Mouse (Mus musculus): ENCODE measurements around the gene Pip4k2c. TPM values are rescaled to one million over a fixed set of nuclear protein-coding genes. Genes with fewer than 3 reads are reported as not detected.

The Pip4k2c gene
- polyA plus RNA-seq, 1 experiment from 2014 or later = 39.1 TPM

DNA sequence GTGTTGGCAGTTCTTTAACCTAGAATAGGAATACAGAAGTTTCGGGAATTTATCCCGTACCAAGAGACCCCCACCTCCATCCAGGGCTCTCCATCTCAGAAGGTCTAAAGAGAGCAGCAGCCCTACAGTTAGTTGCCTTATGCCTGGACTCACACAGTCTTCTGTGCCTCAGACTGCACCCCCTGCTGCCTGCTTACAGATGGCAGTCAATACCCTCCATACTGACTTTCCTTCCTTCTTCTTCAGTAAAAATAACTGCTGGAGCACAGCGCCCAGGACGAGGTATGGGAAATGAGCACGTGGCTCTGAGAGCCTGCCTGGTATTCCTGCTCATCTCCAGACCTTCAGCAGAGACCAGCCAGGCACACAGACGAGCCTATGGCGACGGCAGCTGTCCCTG, 11.1 kb downstream of the Pip4k2c start:
- Histone ChIP-seq H3K27ac (ENCODE audit: low read length) (peak overlapping the region; percentile 24; the same call in 1 of the 2 replicates), H3K4me2 (ENCODE audit: low read depth, low read length) (no peak overlapping the region), H3K4me3 (ENCODE audit: low read depth, low read length) (no peak overlapping the region), H3K36me3 (ENCODE audit: control insufficient read depth, insufficient read depth) (peaks cover 49% of the 10 kb centered on the region), H3K4me1 (ENCODE audit: control insufficient read depth, low read depth, low read length) (peaks cover 38% of the 10 kb centered on the region), H3K9ac (ENCODE audit: low read depth, low read length) (no peak overlapping the region), H3K27me3 (ENCODE audit: control insufficient read depth, insufficient read depth, low read depth, low read length) (no peaks in the 10 kb centered on the region), H3K9me3 (replicated peaks; ENCODE audit: control insufficient read depth, low read length) (no peaks in the 10 kb centered on the region)
- no peak for ATAC-seq (ENCODE audit: low read depth)
- WGBS (ENCODE audit: insufficient replicate concordance) = 77% methylated on average over 8 of the region's 8 CpGs

DNA sequence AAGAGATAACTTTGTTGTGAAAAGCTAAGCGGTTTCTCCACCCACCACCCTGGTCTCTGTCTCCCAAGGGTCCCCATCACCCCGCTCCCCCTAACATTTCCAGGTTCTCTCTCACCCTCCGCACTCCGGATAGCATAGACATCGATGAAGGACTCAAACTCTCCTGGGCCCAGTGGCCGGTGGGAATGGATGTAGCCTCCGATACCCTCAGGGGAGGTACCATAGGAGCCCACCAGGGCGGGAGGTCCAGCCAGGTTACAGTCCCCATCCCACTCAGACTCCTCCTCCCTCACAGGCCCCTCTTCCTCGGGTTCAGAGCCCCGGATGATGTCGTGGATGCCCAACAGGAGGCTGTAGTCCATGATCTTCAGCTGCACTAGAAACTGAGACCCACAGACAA, 11.9 kb downstream of the Pip4k2c start:
- H3K27ac ChIP-seq (ENCODE audit: low read length) = no peak overlapping the region
- H3K36me3 ChIP-seq (ENCODE audit: control insufficient read depth, insufficient read depth) = peaks cover 49% of the 10 kb centered on the region
- no peaks in the 10 kb centered on the region for H3K9me3 ChIP-seq (replicated peaks; ENCODE audit: control insufficient read depth, low read length)
- no peak for ATAC-seq (ENCODE audit: low read depth)
- peaks cover 39% of the 10 kb centered on the region for H3K4me1 ChIP-seq (ENCODE audit: control insufficient read depth, low read depth, low read length)
- no peak overlapping the region for H3K4me2 ChIP-seq (ENCODE audit: low read depth, low read length)
- 80% methylated on average over 11 of the region's 11 CpGs for WGBS (ENCODE audit: insufficient replicate concordance)
- no peaks in the 10 kb centered on the region for H3K27me3 ChIP-seq (ENCODE audit: control insufficient read depth, insufficient read depth, low read depth, low read length)
- no peak overlapping the region for H3K9ac ChIP-seq (ENCODE audit: low read depth, low read length)
- H3K4me3 ChIP-seq (ENCODE audit: low read depth, low read length) = no peak overlapping the region

DNA sequence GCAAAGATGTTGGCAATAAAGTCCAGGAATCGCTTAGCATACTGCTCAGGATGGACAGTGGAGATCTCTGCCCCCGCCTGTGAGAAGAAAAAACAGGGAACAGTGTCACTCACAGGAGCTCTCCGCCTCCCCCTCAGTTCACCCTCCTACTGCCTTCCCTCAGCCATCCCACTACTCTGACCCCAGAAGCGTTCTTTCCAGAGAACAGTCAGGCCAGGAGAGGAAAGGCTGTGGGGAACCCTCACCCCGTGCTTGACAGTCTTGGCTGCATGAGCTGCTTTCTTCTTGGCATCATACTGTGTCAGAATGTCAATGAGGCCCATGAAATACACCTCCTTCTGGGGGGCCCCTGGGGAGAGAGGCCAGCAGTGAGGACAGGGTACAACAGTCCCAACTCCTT, 12.3 kb downstream of the Pip4k2c start:
- H3K4me1 ChIP-seq (ENCODE audit: control insufficient read depth, low read depth, low read length) = peaks cover 39% of the 10 kb centered on the region
- no peak overlapping the region for H3K27ac ChIP-seq (ENCODE audit: low read length)
- H3K36me3 ChIP-seq (ENCODE audit: control insufficient read depth, insufficient read depth) = peaks cover 49% of the 10 kb centered on the region
- no peak overlapping the region for H3K4me2 ChIP-seq (ENCODE audit: low read depth, low read length)
- ATAC-seq (ENCODE audit: low read depth) = no peak
- WGBS (ENCODE audit: insufficient replicate concordance) = 82% methylated on average over 5 of the region's 5 CpGs
- no peak overlapping the region for H3K9ac ChIP-seq (ENCODE audit: low read depth, low read length)
- no peaks in the 10 kb centered on the region for H3K9me3 ChIP-seq (replicated peaks; ENCODE audit: control insufficient read depth, low read length)
- no peaks in the 10 kb centered on the region for H3K27me3 ChIP-seq (ENCODE audit: control insufficient read depth, insufficient read depth, low read depth, low read length)
- no peak overlapping the region for H3K4me3 ChIP-seq (ENCODE audit: low read depth, low read length)

DNA sequence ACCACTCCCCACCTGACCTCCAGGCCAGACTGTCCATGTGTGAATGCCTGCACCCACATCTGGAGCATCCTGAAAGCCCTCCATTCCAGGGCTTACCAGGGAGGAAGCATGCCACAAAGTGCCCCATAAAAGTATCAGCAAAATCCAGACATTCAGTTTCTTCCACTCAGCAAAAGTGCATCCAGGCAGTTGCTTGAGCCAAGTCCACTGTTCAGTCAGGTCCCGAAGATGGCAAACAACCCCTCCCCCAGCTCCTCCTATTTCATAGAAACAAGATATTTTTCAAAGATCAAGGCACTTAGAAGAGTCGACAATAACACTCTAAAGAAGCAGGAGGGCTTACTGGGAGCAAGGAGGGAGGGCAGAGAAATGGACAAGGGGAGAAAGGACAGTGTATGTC, 12.9 kb downstream of the Pip4k2c start:
- WGBS (ENCODE audit: insufficient replicate concordance) = 45% methylated on average over 2 of the region's 2 CpGs
- Histone ChIP-seq H3K9me3 (replicated peaks; ENCODE audit: control insufficient read depth, low read length) (no peaks in the 10 kb centered on the region), H3K4me1 (ENCODE audit: control insufficient read depth, low read depth, low read length) (peaks cover 36% of the 10 kb centered on the region), H3K36me3 (ENCODE audit: control insufficient read depth, insufficient read depth) (peaks cover 45% of the 10 kb centered on the region), H3K4me3 (ENCODE audit: low read depth, low read length) (no peak overlapping the region), H3K27me3 (ENCODE audit: control insufficient read depth, insufficient read depth, low read depth, low read length) (no peaks in the 10 kb centered on the region), H3K27ac (ENCODE audit: low read length) (no peak overlapping the region), H3K9ac (ENCODE audit: low read depth, low read length) (no peak overlapping the region), H3K4me2 (ENCODE audit: low read depth, low read length) (no peak overlapping the region)
- ATAC-seq (ENCODE audit: low read depth) = no peak

DNA sequence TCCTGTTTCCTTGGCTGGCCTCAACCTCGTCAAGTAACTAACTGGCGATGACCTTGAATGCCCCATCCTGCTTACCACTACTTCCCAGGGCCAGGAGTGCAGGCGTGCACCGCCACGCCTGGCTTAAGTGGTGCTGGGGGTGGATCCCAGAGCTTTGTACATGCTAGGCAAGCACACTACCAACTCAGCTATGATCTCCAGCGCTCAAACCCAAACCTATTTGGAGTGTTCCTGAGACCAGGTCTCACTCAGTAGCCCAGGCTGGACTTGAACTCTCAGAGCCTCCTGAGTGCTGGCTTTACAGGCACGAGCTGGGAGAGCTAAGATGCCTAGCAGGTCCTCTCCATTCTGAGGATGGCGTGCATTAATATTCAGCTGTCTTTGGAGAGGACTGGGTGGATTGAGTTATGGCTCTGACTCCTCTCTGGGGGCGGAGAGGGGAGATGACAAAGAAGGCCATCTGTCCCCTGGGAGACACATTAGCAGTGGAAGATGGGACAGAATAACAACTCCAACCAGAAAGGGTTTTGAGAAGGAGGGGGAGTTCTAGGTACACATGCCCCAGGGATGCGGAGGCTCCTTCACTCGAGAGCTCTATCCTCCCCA, 13.8 kb downstream of the Pip4k2c start:
- no peaks in the 10 kb centered on the region for H3K9me3 ChIP-seq (replicated peaks; ENCODE audit: control insufficient read depth, low read length)
- H3K27me3 ChIP-seq (ENCODE audit: control insufficient read depth, insufficient read depth, low read depth, low read length) = no peaks in the 10 kb centered on the region
- H3K4me2 ChIP-seq (ENCODE audit: low read depth, low read length) = no peak overlapping the region
- WGBS (ENCODE audit: insufficient replicate concordance) = 81% methylated on average over 11 of the region's 11 CpGs
- no peak overlapping the region for H3K9ac ChIP-seq (ENCODE audit: low read depth, low read length)
- ATAC-seq (ENCODE audit: low read depth) = no peak
- peak overlapping the region; percentile 39; the same call in 1 of the 2 replicates for H3K27ac ChIP-seq (ENCODE audit: low read length)
- H3K4me1 ChIP-seq (ENCODE audit: control insufficient read depth, low read depth, low read length) = peaks cover 38% of the 10 kb centered on the region
- peaks cover 42% of the 10 kb centered on the region for H3K36me3 ChIP-seq (ENCODE audit: control insufficient read depth, insufficient read depth)
- H3K4me3 ChIP-seq (ENCODE audit: low read depth, low read length) = no peak overlapping the region

DNA sequence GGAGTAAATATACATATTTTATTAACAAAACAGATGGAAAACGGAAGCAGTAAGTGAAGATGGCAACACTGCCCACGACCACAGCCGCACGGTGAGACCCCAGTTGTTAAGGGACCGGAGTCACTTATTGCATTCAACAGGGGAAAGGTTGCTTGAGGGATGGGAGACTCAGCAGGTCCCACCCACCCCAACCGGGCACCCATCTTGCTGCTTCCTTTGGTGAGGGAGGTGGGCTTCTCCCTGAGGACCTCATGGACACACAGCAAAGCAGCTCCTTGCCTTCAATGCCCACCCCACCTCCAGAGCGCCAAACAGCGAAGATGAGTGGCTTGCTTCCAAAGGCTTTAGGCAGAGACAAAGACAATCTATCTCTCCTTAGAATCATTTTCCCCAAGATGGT, 14.3 kb downstream of the Pip4k2c start:
- Histone ChIP-seq H3K9ac (ENCODE audit: low read depth, low read length) (no peak overlapping the region), H3K27ac (ENCODE audit: low read length) (peak overlapping the region; percentile 39; the same call in 1 of the 2 replicates), H3K9me3 (replicated peaks; ENCODE audit: control insufficient read depth, low read length) (no peaks in the 10 kb centered on the region), H3K4me3 (ENCODE audit: low read depth, low read length) (no peak overlapping the region), H3K4me2 (ENCODE audit: low read depth, low read length) (no peak overlapping the region), H3K4me1 (ENCODE audit: control insufficient read depth, low read depth, low read length) (peaks cover 37% of the 10 kb centered on the region), H3K27me3 (ENCODE audit: control insufficient read depth, insufficient read depth, low read depth, low read length) (no peaks in the 10 kb centered on the region), H3K36me3 (ENCODE audit: control insufficient read depth, insufficient read depth) (peaks cover 38% of the 10 kb centered on the region)
- no peak for ATAC-seq (ENCODE audit: low read depth)
- 85% methylated on average over 8 of the region's 8 CpGs for WGBS (ENCODE audit: insufficient replicate concordance)

DNA sequence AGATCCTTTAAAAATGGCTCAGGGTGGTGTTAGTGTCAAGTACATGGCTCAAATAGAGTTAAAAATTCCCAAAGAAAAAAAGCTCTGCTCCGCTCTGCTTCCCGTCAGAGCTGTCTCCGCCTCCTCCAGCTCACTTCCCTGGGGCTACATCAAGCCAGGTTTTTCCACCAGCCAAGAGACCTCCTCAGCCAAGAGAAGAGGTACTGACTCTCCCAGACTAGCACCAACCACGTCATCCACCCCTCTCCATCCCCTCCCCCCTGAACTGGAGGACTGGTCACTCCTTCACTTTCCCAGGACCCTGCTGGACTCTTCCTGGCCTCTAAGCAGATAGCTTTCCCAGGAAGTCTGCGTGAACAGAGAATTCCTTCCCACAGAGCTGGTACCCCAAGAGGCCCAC, 15.0 kb downstream of the Pip4k2c start:
- 54% methylated on average over 5 of the region's 5 CpGs for WGBS (ENCODE audit: insufficient replicate concordance)
- no peak overlapping the region for H3K9ac ChIP-seq (ENCODE audit: low read depth, low read length)
- no peak for ATAC-seq (ENCODE audit: low read depth)
- H3K4me1 ChIP-seq (ENCODE audit: control insufficient read depth, low read depth, low read length) = peaks cover 40% of the 10 kb centered on the region
- H3K4me2 ChIP-seq (ENCODE audit: low read depth, low read length) = peak overlapping the region; percentile 90
- H3K36me3 ChIP-seq (ENCODE audit: control insufficient read depth, insufficient read depth) = peaks cover 36% of the 10 kb centered on the region
- H3K27me3 ChIP-seq (ENCODE audit: control insufficient read depth, insufficient read depth, low read depth, low read length) = no peaks in the 10 kb centered on the region
- H3K27ac ChIP-seq (ENCODE audit: low read length) = peak overlapping the region; percentile 85; the same call in 1 of the 2 replicates
- H3K9me3 ChIP-seq (replicated peaks; ENCODE audit: control insufficient read depth, low read length) = no peaks in the 10 kb centered on the region
- H3K4me3 ChIP-seq (ENCODE audit: low read depth, low read length) = no peak overlapping the region; the same call in 1 of the 2 replicates

DNA sequence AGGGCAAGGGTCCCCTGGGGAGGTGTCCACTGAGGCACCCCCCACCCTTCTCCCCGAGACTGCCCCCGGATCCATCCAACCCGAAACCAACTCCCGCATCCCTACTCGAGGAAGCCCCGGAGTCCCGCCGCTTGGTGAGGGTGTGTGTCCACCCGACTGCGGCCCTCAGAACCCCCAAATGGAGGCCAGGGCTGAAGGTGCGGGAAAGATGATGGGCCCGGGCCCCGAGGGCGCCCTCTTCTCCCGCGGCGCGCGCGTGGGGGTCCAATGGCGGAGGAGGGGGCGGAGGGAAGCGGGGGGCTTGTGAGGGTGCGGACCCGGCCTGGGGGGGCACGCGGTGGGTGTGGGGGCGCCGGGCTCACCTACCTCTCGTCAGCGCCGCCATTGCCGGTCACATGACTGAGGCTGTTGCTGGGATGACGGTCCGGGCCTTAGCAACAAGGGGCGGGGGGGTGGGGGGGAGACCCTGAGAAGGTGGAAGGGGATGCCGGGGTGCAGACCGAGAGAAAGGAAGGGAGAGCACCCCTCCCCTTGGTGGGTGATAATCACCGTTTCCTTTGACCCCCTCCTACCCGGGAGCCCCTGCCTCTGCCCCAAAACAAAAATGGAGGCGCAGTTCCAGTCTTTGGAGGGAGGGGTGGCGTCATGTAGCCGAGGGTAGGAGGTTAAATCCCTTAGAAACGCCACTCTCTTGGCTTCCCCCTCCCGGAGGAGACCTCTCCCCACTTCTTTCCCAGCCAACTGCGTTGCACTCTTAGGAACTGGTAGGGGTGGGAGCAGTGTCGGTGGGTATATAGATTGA, 15.9 kb downstream of the Pip4k2c start, which contains the start of gene Dtx3:
Dtx3 (minus strand) TSS at position 401 of the 802 bp plus-strand sequence.
- H3K27me3 ChIP-seq (ENCODE audit: control insufficient read depth, insufficient read depth, low read depth, low read length) = no peaks in the 10 kb centered on the region
- peak within 1 kb of the TSS; percentile 90 for H3K4me2 ChIP-seq (ENCODE audit: low read depth, low read length)
- no peaks in the 10 kb centered on the region for H3K9me3 ChIP-seq (replicated peaks; ENCODE audit: control insufficient read depth, low read length)
- H3K27ac ChIP-seq (ENCODE audit: low read length) = peak within 1 kb of the TSS; percentile 85
- under 1% methylated on average over 32 of the region's 47 CpGs for WGBS (ENCODE audit: insufficient replicate concordance)
- H3K9ac ChIP-seq (ENCODE audit: low read depth, low read length) = peak within 1 kb of the TSS; percentile 90
- ATAC-seq (ENCODE audit: low read depth) = peak; percentile 48
- H3K4me3 ChIP-seq (ENCODE audit: low read depth, low read length) = peak within 1 kb of the TSS; percentile 80
- H3K36me3 ChIP-seq (ENCODE audit: control insufficient read depth, insufficient read depth) = peaks cover 32% of the 10 kb centered on the region
- H3K4me1 ChIP-seq (ENCODE audit: control insufficient read depth, low read depth, low read length) = peaks cover 48% of the 10 kb centered on the region
